Mouse (Mus musculus): Measurements from ENCODE around the gene Nab2. TPM values are rescaled to one million over a fixed set of nuclear protein-coding genes. Genes with fewer than 3 reads are reported as not detected.
"Not testable (repeated sequence)": the region's sequence is repeated elsewhere in the genome, so short reads cannot be mapped to it uniquely, and the experiment has no call there.

Nab2 gene
- total and polyA plus RNA-seq, 2 experiments from 2014 or later = 1.1 to 4.1 TPM

- H3K9ac ChIP-seq (replicated peaks; ENCODE audit: low read length) = 0 out of 2 replicates have a peak overlapping the region, but pooled peaks have one; percentile 28
- WGBS = 4% methylated on average over 16 of the region's 16 CpGs
These were observed 6.3 kb downstream of the Nab2 start for GRCm38 (mm10) chr10:127661915-127662663.

GRCm38 (mm10) chr10:127661291-127661914, 7.0 kb downstream of the Nab2 start:
- H3K27me3 ChIP-seq (ENCODE audit: insufficient read depth, low read length) = peaks cover 9% of the 10 kb centered on the region
- no peak for TF ChIP-seq CTCF (IDR thresholded peaks at IDR 0.05; ENCODE audit: low read depth)
- H3K4me2 ChIP-seq (ENCODE audit: low read depth, low read length) = peak overlapping the region; percentile 54
- WGBS = 21% methylated on average over 14 of the region's 14 CpGs
- H3K4me3 ChIP-seq (ENCODE audit: low read length) = peak overlapping the region; percentile 11; the same call in 1 of the 2 replicates
- DNase-seq (ENCODE audit: low spot score) (no peak), ATAC-seq (no peak)
- H3K27ac ChIP-seq = no peak overlapping the region
- H3K9ac ChIP-seq (replicated peaks; ENCODE audit: low read length) = 0 out of 2 replicates have a peak overlapping the region, but pooled peaks have one; percentile 28
- no peaks in the 10 kb centered on the region for H3K36me3 ChIP-seq (ENCODE audit: insufficient read depth, low read length)
- H3K4me1 ChIP-seq (ENCODE audit: insufficient read depth, low read length) = peaks cover 5% of the 10 kb centered on the region; the same call in 1 of the 2 replicates
- H3K9me3 ChIP-seq (ENCODE audit: low read length) = no peaks in the 10 kb centered on the region

More at GRCm38 (mm10) chr10:127661915-127662663, 6.3 kb downstream of the Nab2 start:
- H3K27ac ChIP-seq = peak overlapping the region; percentile 8; the same call in 1 of the 2 replicates
- peaks cover 5% of the 10 kb centered on the region; the same call in 1 of the 2 replicates for H3K4me1 ChIP-seq (ENCODE audit: insufficient read depth, low read length)
- peak overlapping the region; percentile 54 for H3K4me2 ChIP-seq (ENCODE audit: low read depth, low read length)
- H3K4me3 ChIP-seq (ENCODE audit: low read length) = peak overlapping the region; percentile 11; the same call in 1 of the 2 replicates
- TF ChIP-seq CTCF (IDR thresholded peaks at IDR 0.05; ENCODE audit: low read depth) = no peak
- DNase-seq (ENCODE audit: low spot score) (peak; percentile 53), ATAC-seq (no peak)
- H3K36me3 ChIP-seq (ENCODE audit: insufficient read depth, low read length) = no peaks in the 10 kb centered on the region
- no peaks in the 10 kb centered on the region for H3K9me3 ChIP-seq (ENCODE audit: low read length)
- H3K27me3 ChIP-seq (ENCODE audit: insufficient read depth, low read length) = peaks cover 11% of the 10 kb centered on the region

GRCm38 (mm10) chr10:127659551-127659950, 8.8 kb downstream of the Nab2 start:
- no peak for ATAC-seq

GRCm38 (mm10) chr10:127658076-127658475, 10.3 kb downstream of the Nab2 start:
- H3K4me1 ChIP-seq (ENCODE audit: insufficient read depth, low read length) = no peaks in the 10 kb centered on the region
- H3K9ac ChIP-seq (replicated peaks; ENCODE audit: low read length) = no peak overlapping the region
- H3K27ac ChIP-seq = no peak overlapping the region
- no peak for TF ChIP-seq CTCF (IDR thresholded peaks at IDR 0.05; ENCODE audit: low read depth)
- no peak for DNase-seq (ENCODE audit: low spot score)
- no peaks in the 10 kb centered on the region for H3K27me3 ChIP-seq (ENCODE audit: insufficient read depth, low read length)
- no peaks in the 10 kb centered on the region for H3K36me3 ChIP-seq (ENCODE audit: insufficient read depth, low read length)
- no peaks in the 10 kb centered on the region for H3K9me3 ChIP-seq (ENCODE audit: low read length)
- WGBS = 28% methylated on average over 6 of the region's 6 CpGs
- H3K4me3 ChIP-seq (ENCODE audit: low read length) = no peak overlapping the region
- H3K4me2 ChIP-seq (ENCODE audit: low read depth, low read length) = no peak overlapping the region
- no peak for ATAC-seq

More at GRCm38 (mm10) chr10:127659551-127659950, 8.8 kb downstream of the Nab2 start:
- H3K4me2 ChIP-seq (ENCODE audit: low read depth, low read length) = no peak overlapping the region
- TF ChIP-seq CTCF (IDR thresholded peaks at IDR 0.05; ENCODE audit: low read depth) = no peak
- no peak for DNase-seq (ENCODE audit: low spot score)
- H3K9ac ChIP-seq (replicated peaks; ENCODE audit: low read length) = no peak overlapping the region
- peaks cover 3% of the 10 kb centered on the region for H3K27me3 ChIP-seq (ENCODE audit: insufficient read depth, low read length)
- H3K9me3 ChIP-seq (ENCODE audit: low read length) = no peaks in the 10 kb centered on the region
- no peak overlapping the region for H3K4me3 ChIP-seq (ENCODE audit: low read length)
- no peaks in the 10 kb centered on the region for H3K4me1 ChIP-seq (ENCODE audit: insufficient read depth, low read length)
- 69% methylated on average over 1 of the region's 1 CpGs for WGBS
- no peak overlapping the region for H3K27ac ChIP-seq
- H3K36me3 ChIP-seq (ENCODE audit: insufficient read depth, low read length) = no peaks in the 10 kb centered on the region

- WGBS = 53% methylated on average over 6 of the region's 6 CpGs
- not testable (repeated sequence) for ATAC-seq; H3K4me3 ChIP-seq (ENCODE audit: low read length); DNase-seq (ENCODE audit: low spot score); H3K4me2 ChIP-seq (ENCODE audit: low read depth, low read length); H3K27me3 ChIP-seq (ENCODE audit: insufficient read depth, low read length); H3K36me3 ChIP-seq (ENCODE audit: insufficient read depth, low read length); H3K4me1 ChIP-seq (ENCODE audit: insufficient read depth, low read length); H3K9ac ChIP-seq (replicated peaks; ENCODE audit: low read length); H3K9me3 ChIP-seq (ENCODE audit: low read length); H3K27ac ChIP-seq
These were observed 10.8 kb downstream of the Nab2 start for GRCm38 (mm10) chr10:127657617-127658016.

GRCm38 (mm10) chr10:127654970-127655579, 13.3 kb downstream of the Nab2 start:
- Histone ChIP-seq H3K4me3 (ENCODE audit: low read length) (no peak overlapping the region), H3K36me3 (ENCODE audit: insufficient read depth, low read length) (no peaks in the 10 kb centered on the region), H3K27me3 (ENCODE audit: insufficient read depth, low read length) (no peaks in the 10 kb centered on the region), H3K9me3 (ENCODE audit: low read length) (no peaks in the 10 kb centered on the region), H3K4me2 (ENCODE audit: low read depth, low read length) (no peak overlapping the region), H3K27ac (no peak overlapping the region), H3K4me1 (ENCODE audit: insufficient read depth, low read length) (no peaks in the 10 kb centered on the region), H3K9ac (replicated peaks; ENCODE audit: low read length) (no peak overlapping the region)
- no peak for DNase-seq (ENCODE audit: low spot score)
- WGBS = 80% methylated on average over 16 of the region's 16 CpGs
- ATAC-seq = no peak
- no peak for TF ChIP-seq CTCF (IDR thresholded peaks at IDR 0.05; ENCODE audit: low read depth)
